Mouse (Mus musculus) embryonic facial prominence, embryonic 11.5 days (tissue): ENCODE measurements around the gene Efcab9. TPM values are rescaled to one million over a fixed set of nuclear protein-coding genes. Genes with fewer than 3 reads are reported as not detected.

Experiments used
- ATAC-seq: fragments of 200-750 bp; cut with Nextera tagmentation; replicated peaks from 2 replicates; pipeline ENCODE4 v1.8.0; 2017; ENCODE audit warnings: low read depth; ENCODE audit not compliant: insufficient number of reproducible peaks, low FRiP score, low TSS enrichment
- DNase-seq: peaks from one replicate; pipeline ENCODE4 v3.0.0-alpha.2; 2015; ENCODE audit warnings: low spot score
- H3K27ac ChIP-seq: fragments of 300-500 bp; sonication (generic); replicated peaks from 2 replicates; pipeline ENCODE4 v1.5.1; 2014; ENCODE audit warnings: mild to moderate bottlenecking, low read depth, low read length, control low read depth
- H3K27me3 ChIP-seq: fragments of 300-500 bp; sonication (generic); 2 replicates; pipeline ENCODE4 v1.6.1; 2014; ENCODE audit warnings: mild to moderate bottlenecking, low read length, moderate library complexity, mixed read lengths; ENCODE audit not compliant: control insufficient read depth, insufficient read depth
- H3K36me3 ChIP-seq: fragments of 300-500 bp; sonication (generic); replicated peaks from 2 replicates; pipeline ENCODE4 v1.6.1; 2014; ENCODE audit warnings: low read depth, mild to moderate bottlenecking, low read length, moderate library complexity, mixed read lengths; ENCODE audit not compliant: control insufficient read depth, insufficient read depth
- H3K4me1 ChIP-seq: fragments of 300-500 bp; sonication (generic); 2 replicates; pipeline ENCODE4 v1.6.1; 2014; ENCODE audit warnings: low read length, mixed read lengths; ENCODE audit not compliant: control insufficient read depth, insufficient read depth
- H3K4me2 ChIP-seq: fragments of 300-500 bp; sonication (generic); 2 replicates; pipeline ENCODE4 v1.6.1; 2014; ENCODE audit warnings: low read depth, mild to moderate bottlenecking, control low read depth, low read length, moderate library complexity
- H3K4me3 ChIP-seq: fragments of 300-500 bp; sonication (generic); 2 replicates; pipeline ENCODE4 v1.5.1; 2014; ENCODE audit warnings: low read depth, low read length, control low read depth
- H3K9ac ChIP-seq: fragments of 300-500 bp; sonication (generic); replicated peaks from 2 replicates; pipeline ENCODE4 v1.6.1; 2014; ENCODE audit warnings: mild to moderate bottlenecking, control low read depth, low read length
- H3K9me3 ChIP-seq: fragments of 300-500 bp; sonication (generic); replicated peaks from 2 replicates; pipeline ENCODE4 v1.6.1; 2016; ENCODE audit warnings: mild to moderate bottlenecking, low read length, inconsistent platforms, mixed read lengths; ENCODE audit not compliant: control insufficient read depth
- WGBS: fragments of 180-500 bp; shearing (Covaris S2); extraction: QIAGEN DNeasy Blood & Tissue Kit; methylation state at CpG from one replicate; pipeline ENCODE4 v1.1.7; 2014; 5-methylcytosine and 5-hydroxymethylcytosine counted together
- polyA plus RNA-seq: library from polyadenylated mRNA; unstranded; fragments of >200 nt; fragmentation: Nextera tagmentation; extraction: Ambion mirVana; gene quantifications from 2 replicates; pipeline ENCODE4 v1.2.1, GENCODE M21; 2014

Gene Efcab9
- polyA plus RNA-seq, 1 experiment from 2014 or later = 0.65 TPM

GRCm38 (mm10) chr11:32532765-32533481 lies 1.0 kb upstream of the Efcab9 start, which contains the start of gene Stk10:
Gene Stk10 (plus strand): TSS chr11:32533305.
- H3K27ac ChIP-seq = no peak within 1 kb of the TSS
- WGBS = under 1% methylated on average over 78 of the region's 82 CpGs

GRCm38 (mm10) chr11:32530151-32530550 lies 1.7 kb downstream of the Efcab9 start:
- H3K4me2 ChIP-seq = no peak overlapping the region
- no peak overlapping the region for H3K9ac ChIP-seq
- H3K27ac ChIP-seq = no peak overlapping the region
- DNase-seq (no peak), ATAC-seq (no peak)
- H3K4me3 ChIP-seq = no peak overlapping the region
- no peaks in the 10 kb centered on the region for H3K9me3 ChIP-seq
- no peaks in the 10 kb centered on the region; the same call in none of the 2 replicates for H3K4me1 ChIP-seq
- 0 out of 2 replicates have a peak, but pooled peaks cover 2% of the 10 kb centered on the region for H3K27me3 ChIP-seq
- 100% methylated on average over 1 of the region's 1 CpGs for WGBS
- H3K36me3 ChIP-seq = no peaks in the 10 kb centered on the region

More at GRCm38 (mm10) chr11:32532765-32533481, 1.0 kb upstream of the Efcab9 start, which contains the start of gene Stk10:
- no peaks in the 10 kb centered on the region for H3K9me3 ChIP-seq
- DNase-seq (peak; percentile 88), ATAC-seq (peak; percentile 89)
- peak within 1 kb of the TSS; percentile 38 for H3K9ac ChIP-seq
- peak within 1 kb of the TSS; percentile 59 for H3K4me3 ChIP-seq
- no peaks in the 10 kb centered on the region; the same call in none of the 2 replicates for H3K4me1 ChIP-seq
- no peaks in the 10 kb centered on the region for H3K36me3 ChIP-seq
- H3K27me3 ChIP-seq = 0 out of 2 replicates have a peak, but pooled peaks cover 2% of the 10 kb centered on the region
- H3K4me2 ChIP-seq = peak within 1 kb of the TSS; percentile 98

GRCm38 (mm10) chr11:32527006-32527405 lies 4.9 kb downstream of the Efcab9 start:
- Histone ChIP-seq H3K27ac (no peak overlapping the region), H3K27me3 (no peaks in the 10 kb centered on the region), H3K9me3 (no peaks in the 10 kb centered on the region), H3K4me2 (no peak overlapping the region), H3K36me3 (no peaks in the 10 kb centered on the region), H3K4me1 (no peaks in the 10 kb centered on the region; the same call in 1 of the 2 replicates), H3K4me3 (no peak overlapping the region), H3K9ac (no peak overlapping the region)
- DNase-seq = no peak
- ATAC-seq = no peak
- WGBS = 78% methylated on average over 4 of the region's 4 CpGs

- no peaks in the 10 kb centered on the region for H3K27me3 ChIP-seq
- no peak overlapping the region for H3K27ac ChIP-seq
- H3K4me3 ChIP-seq = no peak overlapping the region
- 81% methylated on average over 11 of the region's 11 CpGs for WGBS
- H3K4me1 ChIP-seq = no peaks in the 10 kb centered on the region
- no peak for DNase-seq
- no peaks in the 10 kb centered on the region for H3K9me3 ChIP-seq
- H3K36me3 ChIP-seq = no peaks in the 10 kb centered on the region
- H3K9ac ChIP-seq = no peak overlapping the region
- no peak overlapping the region for H3K4me2 ChIP-seq
- no peak for ATAC-seq
Observed at GRCm38 (mm10) chr11:32524122-32524920, 7.6 kb downstream of the Efcab9 start.

- DNase-seq (no peak), ATAC-seq (no peak)
- H3K4me1 ChIP-seq = no peaks in the 10 kb centered on the region
- H3K36me3 ChIP-seq = no peaks in the 10 kb centered on the region; the same call in 1 of the 2 replicates
- H3K27me3 ChIP-seq = no peaks in the 10 kb centered on the region
- WGBS = 92% methylated on average over 2 of the region's 2 CpGs
- no peak overlapping the region for H3K9ac ChIP-seq
- no peak overlapping the region for H3K27ac ChIP-seq
- H3K4me3 ChIP-seq = no peak overlapping the region
- H3K4me2 ChIP-seq = no peak overlapping the region
- no peaks in the 10 kb centered on the region for H3K9me3 ChIP-seq
Observed at GRCm38 (mm10) chr11:32521246-32521645, 10.6 kb downstream of the Efcab9 start.

- no peak for ATAC-seq
- no peaks in the 10 kb centered on the region; the same call in none of the 2 replicates for H3K36me3 ChIP-seq
- H3K9ac ChIP-seq = no peak overlapping the region
- no peak overlapping the region for H3K4me3 ChIP-seq
- 88% methylated on average over 1 of the region's 1 CpGs for WGBS
- no peaks in the 10 kb centered on the region for H3K27me3 ChIP-seq
- H3K4me1 ChIP-seq = no peaks in the 10 kb centered on the region
- no peak overlapping the region for H3K4me2 ChIP-seq
- H3K9me3 ChIP-seq = no peaks in the 10 kb centered on the region
- no peak overlapping the region for H3K27ac ChIP-seq
- no peak for DNase-seq
Observed at GRCm38 (mm10) chr11:32519354-32519753, 12.5 kb downstream of the Efcab9 start.

GRCm38 (mm10) chr11:32518770-32519169 lies 13.1 kb downstream of the Efcab9 start:
- H3K27me3 ChIP-seq = no peaks in the 10 kb centered on the region
- H3K36me3 ChIP-seq = no peaks in the 10 kb centered on the region; the same call in none of the 2 replicates
- DNase-seq = no peak
- H3K4me2 ChIP-seq = no peak overlapping the region
- no peak overlapping the region for H3K4me3 ChIP-seq
- 90% methylated on average over 4 of the region's 4 CpGs for WGBS
- H3K9me3 ChIP-seq = no peaks in the 10 kb centered on the region
- no peak for ATAC-seq
- H3K9ac ChIP-seq = no peak overlapping the region
- H3K27ac ChIP-seq = no peak overlapping the region
- H3K4me1 ChIP-seq = no peaks in the 10 kb centered on the region
